Mouse (Mus musculus): Measurements from ENCODE around the gene Calcoco1. TPM values are rescaled to one million over a fixed set of nuclear protein-coding genes. Genes with fewer than 3 reads are reported as not detected.

Calcoco1 gene
- polyA plus RNA-seq, 1 experiment from 2014 or later, result 33.1 TPM

GRCm38 (mm10) chr15:102743996-102744395 is 22.0 kb upstream of the Calcoco1 start:
- Histone ChIP-seq H3K4me2 (replicated peaks) (peak overlapping the region; percentile 11; the same call in 1 of the 2 replicates), H3K27ac (peak overlapping the region; percentile 97), H3K4me3 (replicated peaks; ENCODE audit: low read length) (no peak overlapping the region), H3K9ac (peak overlapping the region; percentile 53), H3K4me1 (replicated peaks; ENCODE audit: control insufficient read depth, insufficient read depth, low read length) (peaks cover 56% of the 10 kb centered on the region), H3K9me3 (ENCODE audit: control insufficient read depth, low read length) (no peaks in the 10 kb centered on the region), H3K27me3 (ENCODE audit: control insufficient read depth, insufficient read depth, low read length) (peaks cover 31% of the 10 kb centered on the region), H3K36me3 (replicated peaks; ENCODE audit: control insufficient read depth, insufficient read depth) (no peaks in the 10 kb centered on the region)
- peak; percentile 69 for ATAC-seq (ENCODE audit: low FRiP score)
- WGBS, result 1% methylated on average over 14 of the region's 14 CpGs
- DNase-seq (ENCODE audit: low spot score), result peak; percentile 78

- ATAC-seq (ENCODE audit: low FRiP score), result no peak
These were observed 21.2 kb upstream of the Calcoco1 start for GRCm38 (mm10) chr15:102743196-102743595.

GRCm38 (mm10) chr15:102742589-102742988 is 20.6 kb upstream of the Calcoco1 start:
- Histone ChIP-seq H3K27me3 (ENCODE audit: control insufficient read depth, insufficient read depth, low read length) (peaks cover 18% of the 10 kb centered on the region), H3K4me1 (replicated peaks; ENCODE audit: control insufficient read depth, insufficient read depth, low read length) (peaks cover 51% of the 10 kb centered on the region)
- 0% methylated on average over 10 of the region's 10 CpGs for WGBS

More at GRCm38 (mm10) chr15:102743196-102743595, 21.2 kb upstream of the Calcoco1 start:
- peak; percentile 28 for DNase-seq (ENCODE audit: low spot score)
- Histone ChIP-seq H3K9me3 (ENCODE audit: control insufficient read depth, low read length) (no peaks in the 10 kb centered on the region), H3K4me2 (replicated peaks) (no peak overlapping the region), H3K36me3 (replicated peaks; ENCODE audit: control insufficient read depth, insufficient read depth) (no peaks in the 10 kb centered on the region), H3K9ac (no peak overlapping the region), H3K4me1 (replicated peaks; ENCODE audit: control insufficient read depth, insufficient read depth, low read length) (peaks cover 56% of the 10 kb centered on the region), H3K27ac (peak overlapping the region; percentile 97), H3K27me3 (ENCODE audit: control insufficient read depth, insufficient read depth, low read length) (peaks cover 23% of the 10 kb centered on the region), H3K4me3 (replicated peaks; ENCODE audit: low read length) (no peak overlapping the region)
- 20% methylated on average over 8 of the region's 8 CpGs for WGBS

GRCm38 (mm10) chr15:102739520-102740297 is 17.7 kb upstream of the Calcoco1 start:
- DNase-seq (ENCODE audit: low spot score) (peak; percentile 79), ATAC-seq (ENCODE audit: low FRiP score) (no peak)
- no peak overlapping the region for H3K4me2 ChIP-seq (replicated peaks)
- H3K4me3 ChIP-seq (replicated peaks; ENCODE audit: low read length), result no peak overlapping the region
- no peaks in the 10 kb centered on the region for H3K36me3 ChIP-seq (replicated peaks; ENCODE audit: control insufficient read depth, insufficient read depth)
- WGBS, result 34% methylated on average over 15 of the region's 15 CpGs
- no peaks in the 10 kb centered on the region for H3K9me3 ChIP-seq (ENCODE audit: control insufficient read depth, low read length)
- H3K27ac ChIP-seq, result no peak overlapping the region
- peaks cover 44% of the 10 kb centered on the region for H3K4me1 ChIP-seq (replicated peaks; ENCODE audit: control insufficient read depth, insufficient read depth, low read length)
- 0 out of 2 replicates have a peak, but pooled peaks cover 9% of the 10 kb centered on the region for H3K27me3 ChIP-seq (ENCODE audit: control insufficient read depth, insufficient read depth, low read length)
- no peak overlapping the region for H3K9ac ChIP-seq

More at GRCm38 (mm10) chr15:102742589-102742988, 20.6 kb upstream of the Calcoco1 start:
- DNase-seq (ENCODE audit: low spot score) (peak; percentile 98), ATAC-seq (ENCODE audit: low FRiP score) (no peak; the same call in 1 of the 2 replicates)
- Histone ChIP-seq H3K9me3 (ENCODE audit: control insufficient read depth, low read length) (no peaks in the 10 kb centered on the region), H3K9ac (no peak overlapping the region), H3K27ac (peak overlapping the region; percentile 97), H3K4me2 (replicated peaks) (no peak overlapping the region), H3K4me3 (replicated peaks; ENCODE audit: low read length) (no peak overlapping the region), H3K36me3 (replicated peaks; ENCODE audit: control insufficient read depth, insufficient read depth) (no peaks in the 10 kb centered on the region)

GRCm38 (mm10) chr15:102738434-102738833 is 16.5 kb upstream of the Calcoco1 start:
- Histone ChIP-seq H3K9me3 (ENCODE audit: control insufficient read depth, low read length) (no peaks in the 10 kb centered on the region), H3K4me3 (replicated peaks; ENCODE audit: low read length) (no peak overlapping the region), H3K4me1 (replicated peaks; ENCODE audit: control insufficient read depth, insufficient read depth, low read length) (peaks cover 36% of the 10 kb centered on the region), H3K4me2 (replicated peaks) (no peak overlapping the region), H3K36me3 (replicated peaks; ENCODE audit: control insufficient read depth, insufficient read depth) (no peaks in the 10 kb centered on the region), H3K27me3 (ENCODE audit: control insufficient read depth, insufficient read depth, low read length) (0 out of 2 replicates have a peak, but pooled peaks cover 3% of the 10 kb centered on the region), H3K9ac (no peak overlapping the region), H3K27ac (no peak overlapping the region)
- no peak for ATAC-seq (ENCODE audit: low FRiP score)
- 61% methylated on average over 2 of the region's 2 CpGs for WGBS
- DNase-seq (ENCODE audit: low spot score), result no peak

GRCm38 (mm10) chr15:102737092-102737491 is 15.1 kb upstream of the Calcoco1 start:
- ATAC-seq (ENCODE audit: low FRiP score) (no peak), DNase-seq (ENCODE audit: low spot score) (no peak)
- Histone ChIP-seq H3K9me3 (ENCODE audit: control insufficient read depth, low read length) (no peaks in the 10 kb centered on the region), H3K4me1 (replicated peaks; ENCODE audit: control insufficient read depth, insufficient read depth, low read length) (peaks cover 30% of the 10 kb centered on the region), H3K36me3 (replicated peaks; ENCODE audit: control insufficient read depth, insufficient read depth) (no peaks in the 10 kb centered on the region), H3K9ac (no peak overlapping the region), H3K4me2 (replicated peaks) (no peak overlapping the region), H3K27ac (peak overlapping the region; percentile 79; the same call in 1 of the 2 replicates), H3K4me3 (replicated peaks; ENCODE audit: low read length) (no peak overlapping the region), H3K27me3 (ENCODE audit: control insufficient read depth, insufficient read depth, low read length) (no peaks in the 10 kb centered on the region)
- 61% methylated on average over 19 of the region's 19 CpGs for WGBS

GRCm38 (mm10) chr15:102736127-102736944 is 14.4 kb upstream of the Calcoco1 start:
- ATAC-seq (ENCODE audit: low FRiP score), result peak; percentile 43; the same call in 1 of the 2 replicates
- Histone ChIP-seq H3K9ac (peak overlapping the region; percentile 41), H3K4me3 (replicated peaks; ENCODE audit: low read length) (peak overlapping the region; percentile 11), H3K4me1 (replicated peaks; ENCODE audit: control insufficient read depth, insufficient read depth, low read length) (peaks cover 30% of the 10 kb centered on the region), H3K36me3 (replicated peaks; ENCODE audit: control insufficient read depth, insufficient read depth) (no peaks in the 10 kb centered on the region), H3K27me3 (ENCODE audit: control insufficient read depth, insufficient read depth, low read length) (no peaks in the 10 kb centered on the region), H3K27ac (peak overlapping the region; percentile 79), H3K4me2 (replicated peaks) (peak overlapping the region; percentile 41), H3K9me3 (ENCODE audit: control insufficient read depth, low read length) (no peaks in the 10 kb centered on the region)
- peak; percentile 71 for DNase-seq (ENCODE audit: low spot score)
- 14% methylated on average over 35 of the region's 36 CpGs for WGBS

- ATAC-seq (ENCODE audit: low FRiP score), result peak; percentile 37; the same call in 1 of the 2 replicates
- H3K4me1 ChIP-seq (replicated peaks; ENCODE audit: control insufficient read depth, insufficient read depth, low read length), result peaks cover 30% of the 10 kb centered on the region
These were observed 13.1 kb upstream of the Calcoco1 start for GRCm38 (mm10) chr15:102735031-102735430.

More at GRCm38 (mm10) chr15:102735031-102735430, 13.1 kb upstream of the Calcoco1 start:
- Histone ChIP-seq H3K9ac (no peak overlapping the region), H3K9me3 (ENCODE audit: control insufficient read depth, low read length) (no peaks in the 10 kb centered on the region), H3K4me2 (replicated peaks) (no peak overlapping the region), H3K27ac (peak overlapping the region; percentile 79; the same call in 1 of the 2 replicates), H3K36me3 (replicated peaks; ENCODE audit: control insufficient read depth, insufficient read depth) (no peaks in the 10 kb centered on the region), H3K27me3 (ENCODE audit: control insufficient read depth, insufficient read depth, low read length) (no peaks in the 10 kb centered on the region), H3K4me3 (replicated peaks; ENCODE audit: low read length) (no peak overlapping the region)
- WGBS, result 30% methylated on average over 14 of the region's 14 CpGs
- DNase-seq (ENCODE audit: low spot score), result no peak
